Mouse (Mus musculus) neural tube, embryonic 13.5 days (tissue): ENCODE measurements at regions not wholly inside any gene's neighbourhood (a gene's known extent, or its start where the extent isn't known, plus 50 kb on each side); places are given as distances from the start of the nearest gene placed in this dataset.

Experiments
- ATAC-seq: fragments of 200-750 bp; cut with Nextera tagmentation; 2 replicates; pipeline ENCODE4 v1.8.0; 2017; ENCODE audit warnings: low read depth, mild to moderate bottlenecking, moderate TSS enrichment, moderate library complexity
- H3K27ac ChIP-seq: fragments of 300-500 bp; sonication (generic); replicated peaks from 2 replicates; pipeline ENCODE4 v1.5.1; 2015; ENCODE audit warnings: moderate library complexity, mild to moderate bottlenecking, inconsistent platforms
- H3K27me3 ChIP-seq: fragments of 300-500 bp; sonication (generic); 2 replicates; pipeline ENCODE4 v1.6.1; 2015; ENCODE audit warnings: mild to moderate bottlenecking, inconsistent platforms
- H3K36me3 ChIP-seq: fragments of 300-500 bp; sonication (generic); 2 replicates; pipeline ENCODE4 v1.6.1; 2015; ENCODE audit warnings: mild to moderate bottlenecking, inconsistent platforms
- H3K4me1 ChIP-seq: fragments of 300-500 bp; sonication (generic); replicated peaks from 2 replicates; pipeline ENCODE4 v1.6.1; 2015; ENCODE audit warnings: inconsistent platforms
- H3K4me2 ChIP-seq: fragments of 300-500 bp; sonication (generic); 2 replicates; pipeline ENCODE4 v1.6.1; 2015; ENCODE audit warnings: inconsistent platforms, mild to moderate bottlenecking, moderate library complexity
- H3K4me3 ChIP-seq: fragments of 300-500 bp; sonication (generic); 2 replicates; pipeline ENCODE4 v1.5.1; 2015; ENCODE audit warnings: mild to moderate bottlenecking, inconsistent platforms
- H3K9ac ChIP-seq: fragments of 300-500 bp; sonication (generic); 2 replicates; pipeline ENCODE4 v1.6.1; 2015; ENCODE audit warnings: moderate library complexity, mild to moderate bottlenecking, inconsistent platforms
- H3K9me3 ChIP-seq: fragments of 300-500 bp; sonication (generic); 2 replicates; pipeline ENCODE4 v1.6.1; 2016; ENCODE audit warnings: inconsistent platforms
- WGBS: fragments of 180-500 bp; shearing (Covaris S2); methylation state at CpG from one replicate; pipeline ENCODE4 v1.1.7; 2015; 5-methylcytosine and 5-hydroxymethylcytosine counted together

- no peaks in the 10 kb centered on the region for H3K4me1 ChIP-seq
- H3K27me3 ChIP-seq: no peaks in the 10 kb centered on the region
- H3K4me2 ChIP-seq: no peak overlapping the region
- no peaks in the 10 kb centered on the region for H3K36me3 ChIP-seq
- no peak for ATAC-seq
- no peak overlapping the region for H3K27ac ChIP-seq
- H3K9me3 ChIP-seq: no peaks in the 10 kb centered on the region
- WGBS: 85% methylated on average over 2 of the region's 2 CpGs
- H3K4me3 ChIP-seq: no peak overlapping the region
- no peak overlapping the region for H3K9ac ChIP-seq
Measured at GRCm38 (mm10) chr1:185049980-185050379, 50.6 kb upstream of the Mark1 start.
